Mouse (Mus musculus) brain, embryonic 14.5 days (tissue): ENCODE data around the gene Lrrc36.

Source experiments
- CTCF ChIP-seq: fragments of 200-500 bp; IDR thresholded peaks from 2 replicates; pipeline ENCODE4 v1.5.1; 2012; ENCODE audit warnings: inconsistent platforms, mild to moderate bottlenecking, moderate library complexity, borderline replicate concordance; ENCODE audit not compliant: insufficient read depth, insufficient read length; ENCODE audit errors: extremely low read depth
- POLR2A ChIP-seq: fragments of 200-500 bp; IDR thresholded peaks from 2 replicates; pipeline ENCODE4 v1.6.1; 2012; ENCODE audit warnings: mild to moderate bottlenecking, inconsistent platforms, borderline replicate concordance; ENCODE audit not compliant: poor library complexity, insufficient read depth, insufficient read length, severe bottlenecking; ENCODE audit errors: extremely low read depth

- TF ChIP-seq CTCF (no peak), POLR2A (no peak)
These were observed 20.8 kb downstream of the Lrrc36 start for GRCm38 (mm10) chr8:105434136-105434535.
